Mouse (Mus musculus) midbrain, embryonic 13.5 days (tissue): ENCODE data around the gene Ntn5. TPM values are rescaled to one million over a fixed set of nuclear protein-coding genes. Genes with fewer than 3 reads are reported as not detected.

Experiments
- ATAC-seq: fragments of 200-750 bp; cut with Nextera tagmentation; 2 replicates; pipeline ENCODE4 v1.8.0; 2017; ENCODE audit warnings: mild to moderate bottlenecking, moderate TSS enrichment, moderate library complexity
- H3K27ac ChIP-seq: fragments of 300-500 bp; sonication (generic); 2 replicates; pipeline ENCODE4 v1.5.1; 2015; ENCODE audit warnings: inconsistent platforms, mild to moderate bottlenecking, moderate library complexity
- H3K27me3 ChIP-seq: fragments of 300-500 bp; sonication (generic); 2 replicates; pipeline ENCODE4 v1.6.1; 2015; ENCODE audit warnings: mild to moderate bottlenecking, inconsistent platforms
- H3K36me3 ChIP-seq: fragments of 300-500 bp; sonication (generic); 2 replicates; pipeline ENCODE4 v1.6.1; 2015; ENCODE audit warnings: mild to moderate bottlenecking, inconsistent platforms
- H3K4me1 ChIP-seq: fragments of 300-500 bp; sonication (generic); replicated peaks from 2 replicates; pipeline ENCODE4 v1.6.1; 2015; ENCODE audit warnings: inconsistent platforms
- H3K4me2 ChIP-seq: fragments of 300-500 bp; sonication (generic); replicated peaks from 2 replicates; pipeline ENCODE4 v1.6.1; 2015; ENCODE audit warnings: moderate library complexity, mild to moderate bottlenecking, inconsistent platforms
- H3K4me3 ChIP-seq: fragments of 300-500 bp; sonication (generic); replicated peaks from 2 replicates; pipeline ENCODE4 v1.5.1; 2015; ENCODE audit warnings: mild to moderate bottlenecking, inconsistent platforms
- H3K9ac ChIP-seq: fragments of 300-500 bp; sonication (generic); replicated peaks from 2 replicates; pipeline ENCODE4 v1.6.1; 2015; ENCODE audit warnings: mild to moderate bottlenecking, inconsistent platforms
- H3K9me3 ChIP-seq: fragments of 300-500 bp; sonication (generic); 2 replicates; pipeline ENCODE4 v1.6.1; 2016; ENCODE audit warnings: mild to moderate bottlenecking, inconsistent platforms
- WGBS: fragments of 180-500 bp; shearing (Covaris S2); methylation state at CpG from one replicate; pipeline ENCODE4 v1.1.7; 2015; 5-methylcytosine and 5-hydroxymethylcytosine counted together
- polyA plus RNA-seq: library from polyadenylated mRNA; unstranded; fragments of >200 nt; fragmentation: Nextera tagmentation; extraction: Ambion mirVana; gene quantifications from 2 replicates; pipeline ENCODE4 v1.2.1, GENCODE M21; 2015

The Ntn5 gene
- polyA plus RNA-seq, 1 experiment from 2014 or later: 0.59 TPM

GRCm38 (mm10) chr7:45709677-45710355, 26.0 kb downstream of the Ntn5 start:
- 69% methylated on average over 14 of the region's 14 CpGs for WGBS
- H3K9ac ChIP-seq: peak overlapping the region; percentile 47
- peak overlapping the region; percentile 98 for H3K4me2 ChIP-seq
- H3K4me3 ChIP-seq: no peak overlapping the region
- H3K27me3 ChIP-seq: no peaks in the 10 kb centered on the region
- H3K4me1 ChIP-seq: peaks cover 74% of the 10 kb centered on the region
- ATAC-seq: no peak
- H3K9me3 ChIP-seq: no peaks in the 10 kb centered on the region
- H3K36me3 ChIP-seq: peaks cover 39% of the 10 kb centered on the region
- peak overlapping the region; percentile 85 for H3K27ac ChIP-seq

- Histone ChIP-seq H3K9ac (no peak overlapping the region), H3K27ac (peak overlapping the region; percentile 85), H3K4me2 (no peak overlapping the region), H3K4me1 (peaks cover 72% of the 10 kb centered on the region), H3K36me3 (peaks cover 39% of the 10 kb centered on the region), H3K4me3 (no peak overlapping the region), H3K27me3 (no peaks in the 10 kb centered on the region), H3K9me3 (no peaks in the 10 kb centered on the region)
- 92% methylated on average over 20 of the region's 20 CpGs for WGBS
- no peak for ATAC-seq
These were observed 26.8 kb downstream of the Ntn5 start for GRCm38 (mm10) chr7:45710477-45711191.

GRCm38 (mm10) chr7:45711316-45712021, 27.6 kb downstream of the Ntn5 start:
- H3K4me1 ChIP-seq: peaks cover 72% of the 10 kb centered on the region
- no peak for ATAC-seq
- H3K4me3 ChIP-seq: no peak overlapping the region
- no peaks in the 10 kb centered on the region for H3K9me3 ChIP-seq
- 92% methylated on average over 24 of the region's 24 CpGs for WGBS
- H3K9ac ChIP-seq: no peak overlapping the region
- no peak overlapping the region for H3K27ac ChIP-seq
- peaks cover 39% of the 10 kb centered on the region for H3K36me3 ChIP-seq
- H3K27me3 ChIP-seq: no peaks in the 10 kb centered on the region
- no peak overlapping the region for H3K4me2 ChIP-seq

- no peak for ATAC-seq
- no peaks in the 10 kb centered on the region for H3K27me3 ChIP-seq
- H3K9me3 ChIP-seq: no peaks in the 10 kb centered on the region
- no peak overlapping the region for H3K4me3 ChIP-seq
- peaks cover 39% of the 10 kb centered on the region for H3K36me3 ChIP-seq
- H3K4me2 ChIP-seq: no peak overlapping the region
- peaks cover 72% of the 10 kb centered on the region for H3K4me1 ChIP-seq
- H3K27ac ChIP-seq: no peak overlapping the region
- WGBS: 91% methylated on average over 21 of the region's 21 CpGs
- H3K9ac ChIP-seq: no peak overlapping the region
These were observed 28.4 kb downstream of the Ntn5 start for GRCm38 (mm10) chr7:45712022-45712757.

- H3K9ac ChIP-seq: no peak overlapping the region
- H3K4me1 ChIP-seq: peaks cover 61% of the 10 kb centered on the region
- no peak for ATAC-seq
- H3K36me3 ChIP-seq: peaks cover 39% of the 10 kb centered on the region
- H3K4me2 ChIP-seq: no peak overlapping the region
- no peak overlapping the region for H3K27ac ChIP-seq
- H3K27me3 ChIP-seq: no peaks in the 10 kb centered on the region
- no peaks in the 10 kb centered on the region for H3K9me3 ChIP-seq
- 93% methylated on average over 16 of the region's 16 CpGs for WGBS
- H3K4me3 ChIP-seq: no peak overlapping the region
These were observed 29.6 kb downstream of the Ntn5 start for GRCm38 (mm10) chr7:45713396-45713795.

GRCm38 (mm10) chr7:45713881-45714520, 30.2 kb downstream of the Ntn5 start:
- ATAC-seq: no peak
- H3K27me3 ChIP-seq: no peaks in the 10 kb centered on the region
- H3K9me3 ChIP-seq: no peaks in the 10 kb centered on the region
- WGBS: 88% methylated on average over 6 of the region's 6 CpGs
- peak overlapping the region; percentile 79 for H3K9ac ChIP-seq
- peak overlapping the region; percentile 81 for H3K4me2 ChIP-seq
- H3K4me1 ChIP-seq: peaks cover 60% of the 10 kb centered on the region
- H3K36me3 ChIP-seq: peaks cover 39% of the 10 kb centered on the region
- H3K27ac ChIP-seq: no peak overlapping the region
- peak overlapping the region; percentile 82 for H3K4me3 ChIP-seq

- 12% methylated on average over 14 of the region's 14 CpGs for WGBS
- H3K9ac ChIP-seq: peak overlapping the region; percentile 79
- peak overlapping the region; percentile 30; the same call in 1 of the 2 replicates for H3K27ac ChIP-seq
- no peaks in the 10 kb centered on the region for H3K27me3 ChIP-seq
- peaks cover 60% of the 10 kb centered on the region for H3K4me1 ChIP-seq
- peak overlapping the region; percentile 82 for H3K4me3 ChIP-seq
- H3K9me3 ChIP-seq: no peaks in the 10 kb centered on the region
- peaks cover 46% of the 10 kb centered on the region for H3K36me3 ChIP-seq
- peak overlapping the region; percentile 81 for H3K4me2 ChIP-seq
- ATAC-seq: peak; percentile 59
These were observed 30.8 kb downstream of the Ntn5 start for GRCm38 (mm10) chr7:45714630-45715089.

- H3K27ac ChIP-seq: peak within 1 kb of the TSS; percentile 83
- no peaks in the 10 kb centered on the region for H3K27me3 ChIP-seq
- H3K9ac ChIP-seq: peak within 1 kb of the TSS; percentile 91
- no peaks in the 10 kb centered on the region for H3K9me3 ChIP-seq
- H3K4me2 ChIP-seq: peak within 1 kb of the TSS; percentile 81
- peak within 1 kb of the TSS; percentile 82 for H3K4me3 ChIP-seq
- H3K36me3 ChIP-seq: peaks cover 46% of the 10 kb centered on the region
- H3K4me1 ChIP-seq: peaks cover 59% of the 10 kb centered on the region
- 8% methylated on average over 34 of the region's 34 CpGs for WGBS
- ATAC-seq: peak; percentile 92
These were observed 31.4 kb downstream of the Ntn5 start, which contains the start of gene Rpl18 for GRCm38 (mm10) chr7:45715090-45715708. TSS of gene Rpl18 (plus strand) at chr7:45715457.

- peak overlapping the region; percentile 91; the same call in 1 of the 2 replicates for H3K9ac ChIP-seq
- 85% methylated on average over 19 of the region's 19 CpGs for WGBS
- H3K9me3 ChIP-seq: no peaks in the 10 kb centered on the region
- peak overlapping the region; percentile 82 for H3K4me3 ChIP-seq
- peak overlapping the region; percentile 81 for H3K4me2 ChIP-seq
- H3K36me3 ChIP-seq: peaks cover 46% of the 10 kb centered on the region
- H3K27ac ChIP-seq: peak overlapping the region; percentile 83
- no peak for ATAC-seq
- no peaks in the 10 kb centered on the region for H3K27me3 ChIP-seq
- H3K4me1 ChIP-seq: peaks cover 54% of the 10 kb centered on the region
These were observed 32.1 kb downstream of the Ntn5 start for GRCm38 (mm10) chr7:45715741-45716459.

- peaks cover 56% of the 10 kb centered on the region for H3K4me1 ChIP-seq
- H3K9me3 ChIP-seq: no peaks in the 10 kb centered on the region
- H3K36me3 ChIP-seq: peaks cover 46% of the 10 kb centered on the region
- H3K9ac ChIP-seq: peak overlapping the region; percentile 91
- H3K27ac ChIP-seq: no peak overlapping the region
- H3K4me3 ChIP-seq: peak overlapping the region; percentile 82
- no peak for ATAC-seq
- WGBS: 88% methylated on average over 3 of the region's 3 CpGs
- H3K27me3 ChIP-seq: no peaks in the 10 kb centered on the region
- peak overlapping the region; percentile 81 for H3K4me2 ChIP-seq
These were observed 32.6 kb downstream of the Ntn5 start for GRCm38 (mm10) chr7:45716460-45716857.
